In the genomic region with DNA sequence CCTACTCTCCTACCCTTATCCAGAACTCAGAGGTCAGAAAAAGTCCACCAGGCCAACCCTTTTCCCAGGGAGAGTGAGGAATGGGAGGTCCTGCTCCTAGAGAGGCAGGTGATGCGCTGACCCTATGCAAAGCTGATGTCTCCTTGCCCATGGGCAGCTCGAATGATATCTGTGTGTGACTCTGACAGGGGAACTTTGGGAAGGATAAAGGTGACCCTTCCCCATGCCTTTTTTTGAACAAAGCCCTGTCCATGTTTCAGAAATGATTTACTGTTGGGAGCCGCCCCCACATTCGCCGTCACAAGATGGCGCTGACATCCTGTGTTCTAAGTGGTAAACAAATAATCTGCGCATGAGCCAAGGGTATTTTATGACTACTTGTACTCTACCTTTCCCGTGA, we compare ENCODE assay signal across 1 mouse cellular context. TPM values are rescaled to one million over a fixed set of nuclear protein-coding genes. Genes with fewer than 3 reads are reported as not detected.
"Had no signal": no experiment of that assay in that cellular context is flagged by ENCODE, and none has a peak within 500 bp of the region (broad histone marks: within the 10 kb centered on the region; RNA-seq: fewer than 3 reads in every experiment).

No protein-coding gene starts in this region.

RNA-seq across cellular contexts. Expression of a gene that starts 57.2 kb away (rescaled TPM):
- polyA plus RNA-seq: myocyte had no signal
